ENCODE assay signal across 8 mouse cellular contexts in the genomic region with DNA sequence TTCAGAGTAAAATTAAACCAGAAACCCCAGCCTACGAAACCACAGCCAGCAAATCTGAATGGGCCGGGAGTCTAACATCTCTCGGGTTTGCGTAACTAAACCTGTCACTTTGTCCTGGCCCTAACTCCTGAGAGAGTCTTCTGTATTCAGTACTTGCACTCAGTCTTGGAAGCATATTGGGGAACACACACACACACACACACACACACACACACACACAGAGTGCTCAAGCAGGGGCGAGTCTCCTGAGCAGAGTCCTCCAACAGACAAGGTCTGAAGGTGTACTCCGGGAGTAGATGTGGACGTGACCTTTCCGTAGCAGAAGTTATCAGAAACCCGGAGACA. TPM values are rescaled to one million over a fixed set of nuclear protein-coding genes. Genes with fewer than 3 reads are reported as not detected.
A peak's percentile ranks its signal among the peaks of the same experiment; 100 is the strongest.
DNase-seq lines count a peak whose midpoint lies in the region; ATAC-seq and TF ChIP-seq lines count a peak whose summit lies in the region.

No protein-coding gene starts in this region.

- H3K9ac ChIP-seq in heart, postnatal 0 days (replicated peaks; ENCODE audit: low read depth, low read length) = no peak overlapping the region
- peak overlapping the region; percentile 66 for H3K9ac ChIP-seq in hindbrain, embryonic 15.5 days
- H3K9ac ChIP-seq in midbrain, embryonic 14.5 days (replicated peaks; ENCODE audit: low read length) = peak overlapping the region; percentile 73

- no peaks in the 10 kb centered on the region for H3K36me3 ChIP-seq in heart, postnatal 0 days (replicated peaks; ENCODE audit: control insufficient read depth, insufficient read depth, low read length)
- no peaks in the 10 kb centered on the region for H3K36me3 ChIP-seq in hindbrain, embryonic 15.5 days
- H3K36me3 ChIP-seq in midbrain, embryonic 14.5 days (ENCODE audit: control insufficient read depth, insufficient read depth, low read length) = no peaks in the 10 kb centered on the region

- H3K4me3 ChIP-seq in heart, postnatal 0 days (ENCODE audit: low read depth, low read length) = peak overlapping the region; percentile 52
- H3K4me3 ChIP-seq in brown adipose tissue, adult 24 weeks (ENCODE audit: insufficient read depth, low read depth, low read length) = peak overlapping the region; percentile 90
- peak overlapping the region; percentile 57 for H3K4me3 ChIP-seq in hindbrain, embryonic 15.5 days
- H3K4me3 ChIP-seq in midbrain, embryonic 14.5 days (replicated peaks; ENCODE audit: low read depth, low read length) = peak overlapping the region; percentile 71

- ATAC-seq in heart, postnatal 0 days (ENCODE audit: insufficient read depth, low read depth) = no peak
- ATAC-seq in hindbrain, embryonic 15.5 days (ENCODE audit: low FRiP score, low read depth) = no peak
- ATAC-seq in midbrain, embryonic 14.5 days (ENCODE audit: low FRiP score, low TSS enrichment) = no peak

- WGBS in heart, postnatal 0 days = 0% methylated on average over 9 of the region's 9 CpGs
- WGBS in hindbrain, embryonic 15.5 days = 2% methylated on average over 9 of the region's 9 CpGs
- WGBS in midbrain, embryonic 14.5 days = 2% methylated on average over 9 of the region's 9 CpGs

- intact Hi-C loops in heart, postnatal 14 days (cut with DNase I) = no loop called here

- H3K9me3 ChIP-seq in heart, postnatal 0 days (replicated peaks; ENCODE audit: control insufficient read depth, low read length) = no peaks in the 10 kb centered on the region
- no peaks in the 10 kb centered on the region for H3K9me3 ChIP-seq in hindbrain, embryonic 15.5 days
- H3K9me3 ChIP-seq in midbrain, embryonic 14.5 days (ENCODE audit: control insufficient read depth, low read length) = no peaks in the 10 kb centered on the region

- no peak overlapping the region for H3K27ac ChIP-seq in heart, postnatal 0 days (ENCODE audit: low read depth)
- H3K27ac ChIP-seq in brown adipose tissue, adult 24 weeks (replicated peaks; ENCODE audit: low read depth, low read length) = peak overlapping the region; percentile 48
- H3K27ac ChIP-seq in hindbrain, embryonic 15.5 days (replicated peaks) = peak overlapping the region; percentile 60
- peak overlapping the region; percentile 86 for H3K27ac ChIP-seq in midbrain, embryonic 14.5 days (replicated peaks; ENCODE audit: low read depth, low read length)

- TF ChIP-seq CTCF in heart, postnatal 0 days (IDR thresholded peaks at IDR 0.05; ENCODE audit: low read depth) = no peak

- TF ChIP-seq EP300 in heart, postnatal 0 days (IDR thresholded peaks at IDR 0.05; ENCODE audit: low read depth) = no peak

- peak overlapping the region; percentile 75 for H3K4me2 ChIP-seq in heart, postnatal 0 days (ENCODE audit: low read depth, low read length)
- H3K4me2 ChIP-seq in hindbrain, embryonic 15.5 days = peak overlapping the region; percentile 100
- peak overlapping the region; percentile 99 for H3K4me2 ChIP-seq in midbrain, embryonic 14.5 days (ENCODE audit: low read length)

- H3K4me1 ChIP-seq in heart, postnatal 0 days (ENCODE audit: control insufficient read depth, insufficient read depth) = peaks cover 6% of the 10 kb centered on the region; the same call in 1 of the 2 replicates
- no peaks in the 10 kb centered on the region; the same call in 1 of the 2 replicates for H3K4me1 ChIP-seq in brown adipose tissue, adult 24 weeks (ENCODE audit: control insufficient read depth, insufficient read depth, insufficient read length, low read length)
- H3K4me1 ChIP-seq in hindbrain, embryonic 15.5 days (replicated peaks) = peaks cover 41% of the 10 kb centered on the region
- H3K4me1 ChIP-seq in midbrain, embryonic 14.5 days (ENCODE audit: control insufficient read depth, insufficient read depth, low read length) = peaks cover 29% of the 10 kb centered on the region

- peaks cover 55% of the 10 kb centered on the region for H3K27me3 ChIP-seq in heart, postnatal 0 days (ENCODE audit: control insufficient read depth, insufficient read depth, low read length)
- no peaks in the 10 kb centered on the region for H3K27me3 ChIP-seq in hindbrain, embryonic 15.5 days
- no peaks in the 10 kb centered on the region for H3K27me3 ChIP-seq in midbrain, embryonic 14.5 days (ENCODE audit: control insufficient read depth, insufficient read depth, low read length)

- no peak for DNase-seq in heart, postnatal 0 days (ENCODE audit: low spot score)
- no peak for DNase-seq in heart, postnatal 14 days
- DNase-seq in midbrain, embryonic 14.5 days = no peak
- DNase-seq in spleen, postnatal 14 days (ENCODE audit: low spot score in 2 of 2) = no peak
- no peak for DNase-seq in thymus, postnatal 4 days
- no peak for DNase-seq in kidney, adult 9 months

RNA-seq across cellular contexts. Expression of a gene that starts 1.3 kb away (rescaled TPM):
- total RNA-seq in heart, postnatal 0 days (2014; rRNA removed; ENCODE audit: low replicate concordance) = 0.66 and 2.1 TPM in 2 replicates
- polyA plus RNA-seq in heart, postnatal 0 days (2015; fragmentation: Nextera tagmentation; extraction: Ambion mirVana) = 0.38 and 0.75 TPM in 2 replicates
- total RNA-seq in heart, postnatal 14 days (2021) = 1 to 10 TPM; 3.8 to 5.3 TPM
- polyA plus RNA-seq in brown adipose tissue, adult 24 weeks (2012; ENCODE audit: insufficient read depth, insufficient read length, missing spikeins) = 0.28 and 1.5 TPM in 2 replicates
- polyA plus RNA-seq in hindbrain, embryonic 15.5 days (2015; fragmentation: Nextera tagmentation; extraction: Ambion mirVana) = 6.9 and 8.1 TPM in 2 replicates
- polyA plus RNA-seq in midbrain, embryonic 14.5 days (2014; fragmentation: Nextera tagmentation; extraction: Ambion mirVana) = 7.3 and 12.2 TPM in 2 replicates
